21 mouse cellular contexts compared by ENCODE assay signal in the genomic region with DNA sequence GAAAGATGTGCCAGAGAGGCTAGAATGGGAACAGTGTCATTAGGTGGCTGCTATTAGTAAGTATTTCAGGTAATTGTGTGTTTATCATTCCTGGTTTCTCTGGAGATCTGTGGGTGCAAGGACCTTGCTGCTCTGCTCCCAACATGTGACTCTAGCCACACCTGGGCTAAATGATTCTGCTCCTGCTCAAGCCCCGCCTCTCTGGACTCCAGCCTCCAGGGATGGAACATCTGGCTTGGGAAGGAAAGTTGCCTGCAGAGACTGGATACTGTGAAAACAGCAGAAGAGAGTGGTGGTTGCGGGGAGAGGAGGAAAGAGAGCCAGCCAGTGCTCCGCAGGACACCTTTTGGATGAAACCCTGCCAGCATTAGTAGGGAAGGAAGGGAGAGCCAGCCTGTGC. TPM values are rescaled to one million over a fixed set of nuclear protein-coding genes. Genes with fewer than 3 reads are reported as not detected.
DNase-seq lines count a peak whose midpoint lies in the region; ATAC-seq and TF ChIP-seq lines count a peak whose summit lies in the region.
"Had no signal": no experiment of that assay in that cellular context is flagged by ENCODE, and none has a peak within 500 bp of the region (broad histone marks: within the 10 kb centered on the region; RNA-seq: fewer than 3 reads in every experiment).

No protein-coding gene starts in this region.

- no peaks in the 10 kb centered on the region for H3K9me3 ChIP-seq in liver, embryonic 11.5 days (ENCODE audit: control insufficient read depth, low read length)
- no peaks in the 10 kb centered on the region for H3K9me3 ChIP-seq in intestine, embryonic 16.5 days (ENCODE audit: control insufficient read depth, low read length)
- H3K9me3 ChIP-seq: embryonic facial prominence, embryonic 10.5 days; embryonic facial prominence, embryonic 12.5 days; forebrain, embryonic 13.5 days; forebrain, embryonic 15.5 days had no signal

- no peak for TF ChIP-seq CTCF in liver, adult 2 months (IDR thresholded peaks at IDR 0.05; ENCODE audit: low read depth, low read length)
- no peak for TF ChIP-seq CTCF in small intestine, adult 2 months (IDR thresholded peaks at IDR 0.05; ENCODE audit: extremely low read depth, insufficient read length, insufficient replicate concordance, low read depth, low read length)

- no peak for ATAC-seq in liver, embryonic 11.5 days (replicated peaks; ENCODE audit: low FRiP score)
- ATAC-seq in intestine, embryonic 16.5 days = peak; percentile 67
- ATAC-seq: forebrain, embryonic 13.5 days; forebrain, embryonic 15.5 days; forebrain, postnatal 0 days had no signal

- H3K9ac ChIP-seq in liver, adult 2 months (ENCODE audit: low read depth, low read length) = no peak overlapping the region
- no peak overlapping the region for H3K9ac ChIP-seq in liver, embryonic 11.5 days (ENCODE audit: low read depth, low read length)
- H3K9ac ChIP-seq in intestine, embryonic 16.5 days (ENCODE audit: low read depth, low read length) = no peak overlapping the region
- H3K9ac ChIP-seq: embryonic facial prominence, embryonic 12.5 days; forebrain, embryonic 13.5 days; forebrain, embryonic 15.5 days; forebrain, postnatal 0 days had no signal

- 88% methylated on average over 3 of the region's 3 CpGs for WGBS in liver, adult 2 months
- WGBS in liver, embryonic 11.5 days = 69% methylated on average over 3 of the region's 3 CpGs
- WGBS in intestine, embryonic 16.5 days = 89% methylated on average over 3 of the region's 3 CpGs
- WGBS in small intestine, adult 2 months = 40% methylated on average over 3 of the region's 3 CpGs

- peaks cover 5% of the 10 kb centered on the region; the same call in 1 of the 2 replicates for H3K4me1 ChIP-seq in liver, adult 2 months (ENCODE audit: control insufficient read depth, insufficient read depth, low read length)
- peaks cover 6% of the 10 kb centered on the region for H3K4me1 ChIP-seq in liver, embryonic 11.5 days (replicated peaks; ENCODE audit: control insufficient read depth, insufficient read depth, low read length)
- H3K4me1 ChIP-seq in intestine, embryonic 16.5 days (ENCODE audit: control insufficient read depth, insufficient read depth, low read length) = peaks cover 13% of the 10 kb centered on the region
- H3K4me1 ChIP-seq in small intestine, adult 2 months (ENCODE audit: control insufficient read depth, insufficient read depth, insufficient read length, low read length) = peaks cover 27% of the 10 kb centered on the region
- H3K4me1 ChIP-seq: forebrain, embryonic 13.5 days had no signal

- no peaks in the 10 kb centered on the region for H3K27me3 ChIP-seq in liver, adult 2 months (ENCODE audit: control insufficient read depth, insufficient read depth, low read length)
- no peaks in the 10 kb centered on the region for H3K27me3 ChIP-seq in liver, embryonic 11.5 days (replicated peaks; ENCODE audit: control insufficient read depth, insufficient read depth, low read length)
- H3K27me3 ChIP-seq in intestine, embryonic 16.5 days (replicated peaks; ENCODE audit: control insufficient read depth, insufficient read depth, low read length) = no peaks in the 10 kb centered on the region
- H3K27me3 ChIP-seq in small intestine, adult 2 months (ENCODE audit: control insufficient read depth, insufficient read depth, low read length) = no peaks in the 10 kb centered on the region
- H3K27me3 ChIP-seq: embryonic facial prominence, embryonic 12.5 days; forebrain, embryonic 13.5 days; forebrain, embryonic 15.5 days had no signal

- H3K4me2 ChIP-seq in liver, embryonic 11.5 days = no peak overlapping the region
- no peak overlapping the region for H3K4me2 ChIP-seq in intestine, embryonic 16.5 days (ENCODE audit: low read depth, low read length)
- H3K4me2 ChIP-seq: embryonic facial prominence, embryonic 12.5 days; forebrain, embryonic 13.5 days; forebrain, embryonic 15.5 days had no signal

- H3K27ac ChIP-seq in liver, adult 2 months (replicated peaks; ENCODE audit: insufficient read depth, low read depth, low read length) = no peak overlapping the region
- no peak overlapping the region for H3K27ac ChIP-seq in liver, embryonic 11.5 days (ENCODE audit: low read depth, low read length)
- H3K27ac ChIP-seq in intestine, embryonic 16.5 days (ENCODE audit: low read length) = no peak overlapping the region
- H3K27ac ChIP-seq in small intestine, adult 2 months (ENCODE audit: insufficient read depth, low read depth, low read length) = peak overlapping the region; percentile 29; the same call in 1 of the 2 replicates
- H3K27ac ChIP-seq: embryonic facial prominence, embryonic 10.5 days; embryonic facial prominence, embryonic 12.5 days; forebrain, embryonic 13.5 days; forebrain, embryonic 15.5 days had no signal

- no peak for TF ChIP-seq POLR2A in liver, adult 2 months (IDR thresholded peaks at IDR 0.05; ENCODE audit: extremely low read depth, insufficient read depth, low read length)
- no peak for TF ChIP-seq POLR2A in small intestine, adult 2 months (IDR thresholded peaks at IDR 0.05; ENCODE audit: low read depth, low read length)

- H3K36me3 ChIP-seq in liver, adult 2 months (ENCODE audit: control insufficient read depth, insufficient read depth, low read length) = no peaks in the 10 kb centered on the region
- no peaks in the 10 kb centered on the region for H3K36me3 ChIP-seq in liver, embryonic 11.5 days (ENCODE audit: control insufficient read depth, insufficient read depth, low read length)
- no peaks in the 10 kb centered on the region for H3K36me3 ChIP-seq in intestine, embryonic 16.5 days (ENCODE audit: control insufficient read depth, insufficient read depth, low read length)
- no peaks in the 10 kb centered on the region for H3K36me3 ChIP-seq in small intestine, adult 2 months (ENCODE audit: control insufficient read depth, insufficient read depth, low read length)
- H3K36me3 ChIP-seq: embryonic facial prominence, embryonic 10.5 days; embryonic facial prominence, embryonic 12.5 days; forebrain, embryonic 15.5 days had no signal

- no peaks in the 10 kb centered on the region for H3K79me2 ChIP-seq in liver, adult 2 months (ENCODE audit: control insufficient read depth, insufficient read depth, low read length)

- DNase-seq in heart, adult 11 months = peak; percentile 61
- no peak for DNase-seq in heart, adult 18-20 months
- peak; percentile 29 for DNase-seq in liver, adult 2 months (ENCODE audit: extremely low read depth, low read depth, low spot score)
- DNase-seq in liver, embryonic 11.5 days (ENCODE audit: low spot score) = no peak
- no peak for DNase-seq in retina, postnatal 1 day
- DNase-seq in cerebellum, adult 9-11 months = no peak
- DNase-seq: adrenal gland, adult 2 months; adrenal gland, postnatal 10 days; adrenal gland, postnatal 25 days; cerebellum, adult 11 months; cerebellum, adult 18-20 months; cerebellum, adult 8-10 months; cerebellum, postnatal 25 days; forebrain, postnatal 0 days had no signal

- no peak overlapping the region for H3K4me3 ChIP-seq in liver, adult 2 months (ENCODE audit: insufficient read depth, low read depth, low read length)
- H3K4me3 ChIP-seq in liver, embryonic 11.5 days (ENCODE audit: low read depth, low read length) = no peak overlapping the region
- no peak overlapping the region for H3K4me3 ChIP-seq in intestine, embryonic 16.5 days (ENCODE audit: low read length)
- no peak overlapping the region for H3K4me3 ChIP-seq in small intestine, adult 2 months (ENCODE audit: low read depth, low read length)
- H3K4me3 ChIP-seq: embryonic facial prominence, embryonic 10.5 days; embryonic facial prominence, embryonic 12.5 days; forebrain, embryonic 13.5 days; forebrain, embryonic 15.5 days had no signal

RNA-seq across cellular contexts. Expression of gene Lpgat1, which starts 58.2 kb away (rescaled TPM):
- total RNA-seq in heart, adult 18-20 months (2021) = 100 to 1,000 TPM in 1 of 2 experiments, 10 to 100 TPM in 1; 99.5 to 111 TPM
- 71.2 and 82.1 TPM in 2 replicates for total RNA-seq in liver, adult 2 months (2014; rRNA removed)
- 19.8 and 27.9 TPM in 2 replicates for polyA plus RNA-seq in liver, adult 2 months (2012; rRNA removed)
- polyA plus RNA-seq in liver, embryonic 11.5 days (2014; fragmentation: Nextera tagmentation; extraction: Ambion mirVana) = 22.1 and 25.5 TPM in 2 replicates
- 10.4 and 11.2 TPM in 2 replicates for polyA plus RNA-seq in intestine, embryonic 16.5 days (2015; fragmentation: Nextera tagmentation; extraction: Ambion mirVana)
- 17.5 and 20.1 TPM in 2 replicates for polyA plus RNA-seq in small intestine, adult 2 months (2012; rRNA removed)
- total RNA-seq: MEL had no signal

Comparison
In these comparisons a context has a peak if more than half of its experiments do, and no peak if none do; other contexts are left out.
1. DNase-seq: peak in heart, adult 11 months (single experiment) and liver, adult 2 months (single experiment); none in heart, adult 18-20 months (0 of 2), liver, embryonic 11.5 days (single experiment), retina, postnatal 1 day (single experiment) and cerebellum, adult 9-11 months (single experiment).